Mouse (Mus musculus) thymus, adult 2 months (tissue): Measurements from ENCODE around the gene Tcf7l2.

Source experiments
- CTCF ChIP-seq: fragments of 200-500 bp; IDR thresholded peaks from 2 replicates; pipeline ENCODE4 v1.5.1; 2012; ENCODE audit warnings: mild to moderate bottlenecking, control low read depth, low read length, moderate library complexity, borderline replicate concordance; ENCODE audit not compliant: control insufficient read depth, poor library complexity, insufficient read depth; ENCODE audit errors: extremely low read depth
- POLR2A ChIP-seq: fragments of 200-500 bp; IDR thresholded peaks from 2 replicates; pipeline ENCODE4 v1.6.1; 2012; ENCODE audit warnings: mild to moderate bottlenecking, low read length, control low read depth, moderate library complexity; ENCODE audit not compliant: control insufficient read depth, poor library complexity, insufficient read depth; ENCODE audit errors: extremely low read depth

DNA sequence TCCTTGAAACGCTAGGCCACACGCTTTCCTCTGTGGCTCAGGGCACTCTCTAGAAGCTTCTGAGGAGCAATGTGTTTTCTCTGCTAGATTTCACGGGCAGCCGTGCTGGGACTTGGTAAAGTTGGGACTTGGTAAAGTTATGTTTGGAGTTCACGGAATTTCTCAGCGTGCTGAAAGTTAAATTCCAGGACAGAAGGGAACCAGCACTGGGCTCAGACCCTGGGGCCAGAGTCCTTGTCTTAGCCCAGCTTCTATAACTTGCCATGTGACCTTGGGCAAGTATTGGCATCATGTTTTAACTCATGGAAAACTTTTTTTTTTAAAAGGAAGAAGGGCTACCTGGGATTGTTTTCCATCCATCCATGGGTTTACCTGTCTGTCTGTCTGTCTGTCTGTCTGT, 104.6 kb downstream of the Tcf7l2 start:
- TF ChIP-seq CTCF (no peak), POLR2A (no peak)
